Mouse (Mus musculus) left cerebral cortex, adult 18-20 months (tissue): ENCODE data around the gene Olfr27. TPM values are rescaled to one million over a fixed set of nuclear protein-coding genes. Genes with fewer than 3 reads are reported as not detected.

Experiments used
- DNase-seq, 2 experiments: peaks; one replicate each; pipeline ENCODE4 v3.0.0; 2021 to 2022; ENCODE audit warnings: low spot score in 2 of 2, mixed read lengths in 1 of 2
- long read RNA-seq, 2 experiments: library from polyadenylated mRNA; stranded (forward); transcript quantifications; one replicate each; pipeline ENCODE4 v2.0.0; 2021
- total RNA-seq, 2 experiments: library from RNA; stranded (reverse); gene quantifications; 2 replicates each; pipeline ENCODE4 v1.2.3; 2021

Gene Olfr27
- not detected for total RNA-seq
- long read RNA-seq, experiment 1: 0 reads
- long read RNA-seq, experiment 2: 0 reads

DNA sequence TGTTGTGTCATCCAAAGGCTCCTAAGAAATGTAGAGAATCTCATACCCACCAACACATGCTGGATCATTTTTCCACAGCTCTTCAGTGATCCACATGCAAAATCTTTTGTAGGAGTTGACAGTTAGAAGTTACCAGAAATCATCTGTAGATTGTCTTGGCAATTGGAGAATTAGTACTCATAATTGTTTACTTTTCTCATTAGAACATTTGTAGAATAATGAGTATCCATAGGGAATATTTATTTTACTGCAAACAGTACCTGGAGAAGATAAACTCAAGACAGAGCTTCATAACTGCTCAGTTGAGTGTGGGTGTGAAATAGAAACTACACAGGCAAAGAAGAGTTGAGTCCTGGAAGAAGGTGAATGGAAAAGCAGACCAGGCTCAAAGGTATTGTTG is at the start of gene Olfr27:
Gene Olfr27 (plus strand): TSS at position 301 of the 400 bp plus-strand sequence.
- DNase-seq: no peak

DNA sequence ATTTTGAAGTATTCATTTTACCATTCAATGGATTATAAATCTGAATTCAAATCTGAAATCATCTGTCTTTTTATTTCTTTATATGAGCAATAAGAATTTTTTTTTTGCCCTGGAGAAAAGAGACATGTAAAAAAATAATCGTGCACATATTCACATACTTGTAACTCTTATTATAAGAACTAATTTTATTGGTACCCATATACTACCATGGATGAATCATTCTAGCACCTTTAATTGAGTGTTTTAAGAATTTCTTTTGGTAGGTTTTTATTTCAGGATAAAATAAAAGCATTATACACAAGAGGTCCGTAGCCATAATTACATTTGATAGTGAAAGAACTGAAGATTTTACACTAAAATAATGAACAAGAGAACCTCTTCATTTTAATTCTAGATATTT is 49.1 kb upstream of the Olfr27 start, which contains the start of gene Olfr938:
Gene Olfr938 (minus strand): TSS at position 101 of the 400 bp plus-strand sequence.
- no peak for DNase-seq

DNA sequence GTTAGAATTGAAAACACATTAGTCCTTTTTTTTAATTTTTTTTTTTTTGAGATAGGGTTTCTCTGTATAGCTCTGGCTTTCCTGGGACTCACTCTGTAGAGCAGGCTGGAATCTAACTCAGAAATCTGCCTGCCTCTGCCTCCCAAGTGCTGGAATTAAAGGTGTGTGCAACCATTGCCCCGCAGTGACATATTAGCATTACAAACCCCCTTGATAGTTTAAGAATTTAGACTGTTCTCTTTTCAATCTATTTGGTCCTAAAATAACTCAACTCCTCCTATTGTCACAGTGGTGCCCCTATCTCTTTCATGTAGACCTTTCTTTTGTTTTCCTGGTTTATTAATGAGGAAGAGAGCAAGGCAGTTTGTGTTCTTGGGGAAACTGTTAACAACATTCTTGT is 605 bp upstream of the Olfr27 start:
- no peak for DNase-seq

- no peak for DNase-seq
Observed at GRCm38 (mm10) chr9:39152401-39152800, 24.5 kb downstream of the Olfr27 start.

GRCm38 (mm10) chr9:39166004-39166403 is 38.1 kb downstream of the Olfr27 start, which contains the start of gene Olfr943:
Olfr943 (plus strand) TSS chr9:39166304.
- DNase-seq: no peak

Other genes starting within 250 kb of the Olfr27 start
- not detected for gene Olfr930, start 198.3 kb upstream of the Olfr27 start, total RNA-seq
- gene Olfr933, start 155.8 kb upstream of the Olfr27 start, total RNA-seq: not detected
- not detected for gene Olfr934, start 139.8 kb upstream of the Olfr27 start, total RNA-seq
- gene Olfr935, start 128.4 kb upstream of the Olfr27 start, total RNA-seq: not detected
- gene Olfr146, start 104.8 kb upstream of the Olfr27 start, total RNA-seq: not detected
- not detected for gene Olfr937, start 63.2 kb upstream of the Olfr27 start, total RNA-seq
- not detected for gene Olfr938, start 49.2 kb upstream of the Olfr27 start, total RNA-seq
- gene Olfr943, start 38.2 kb downstream of the Olfr27 start, total RNA-seq: not detected
- gene Olfr944, start 73.8 kb downstream of the Olfr27 start, total RNA-seq: not detected
- not detected for gene Olfr1537, start 121.9 kb downstream of the Olfr27 start, total RNA-seq
- gene Olfr945, start 148.7 kb downstream of the Olfr27 start, total RNA-seq: not detected
- gene Olfr948, start 197.9 kb downstream of the Olfr27 start, total RNA-seq: not detected